Mouse (Mus musculus) lung, adult 2 months (tissue): ENCODE measurements around the gene Mitd1. TPM values are rescaled to one million over a fixed set of nuclear protein-coding genes. Genes with fewer than 3 reads are reported as not detected.
A peak's percentile ranks its signal among the peaks of the same experiment; 100 is the strongest.

Source experiments
- DNase-seq: peaks from one replicate; pipeline ENCODE4 v3.0.0; 2022
- H3K4me1 ChIP-seq: fragments of 200-500 bp; 2 replicates; pipeline ENCODE4 v1.6.1; 2011; ENCODE audit warnings: low read length; ENCODE audit not compliant: control insufficient read depth, insufficient read depth
- H3K4me3 ChIP-seq: fragments of 200-500 bp; replicated peaks from 2 replicates; pipeline ENCODE3; 2011; ENCODE audit warnings: low read depth, mild to moderate bottlenecking, control low read depth, low read length; ENCODE audit errors: extremely low read depth
- CTCF ChIP-seq: fragments of 200-500 bp; IDR thresholded peaks from 2 replicates; pipeline ENCODE4 v1.5.1; 2011; ENCODE audit warnings: mild to moderate bottlenecking, low read length, control low read depth; ENCODE audit not compliant: insufficient read depth
- POLR2A ChIP-seq: fragments of 200-500 bp; IDR thresholded peaks from 2 replicates; pipeline ENCODE4 v1.6.1; 2011; ENCODE audit warnings: low read depth, mild to moderate bottlenecking, control low read depth, low read length, borderline replicate concordance; ENCODE audit errors: extremely low read depth
- WGBS: fragments of 180-500 bp; shearing (Covaris S2); methylation state at CpG from one replicate; pipeline ENCODE4 v1.1.7; 2018; 5-methylcytosine and 5-hydroxymethylcytosine counted together
- polyA plus RNA-seq: library from polyadenylated mRNA; depleted of rRNA; stranded (reverse); fragments of >200 nt; gene quantifications from 2 replicates; pipeline ENCODE4 v1.2.3, GENCODE M21; 2012; rRNA removed

Mitd1 gene
- 4.0 and 7.2 TPM in 2 replicates for polyA plus RNA-seq

DNA sequence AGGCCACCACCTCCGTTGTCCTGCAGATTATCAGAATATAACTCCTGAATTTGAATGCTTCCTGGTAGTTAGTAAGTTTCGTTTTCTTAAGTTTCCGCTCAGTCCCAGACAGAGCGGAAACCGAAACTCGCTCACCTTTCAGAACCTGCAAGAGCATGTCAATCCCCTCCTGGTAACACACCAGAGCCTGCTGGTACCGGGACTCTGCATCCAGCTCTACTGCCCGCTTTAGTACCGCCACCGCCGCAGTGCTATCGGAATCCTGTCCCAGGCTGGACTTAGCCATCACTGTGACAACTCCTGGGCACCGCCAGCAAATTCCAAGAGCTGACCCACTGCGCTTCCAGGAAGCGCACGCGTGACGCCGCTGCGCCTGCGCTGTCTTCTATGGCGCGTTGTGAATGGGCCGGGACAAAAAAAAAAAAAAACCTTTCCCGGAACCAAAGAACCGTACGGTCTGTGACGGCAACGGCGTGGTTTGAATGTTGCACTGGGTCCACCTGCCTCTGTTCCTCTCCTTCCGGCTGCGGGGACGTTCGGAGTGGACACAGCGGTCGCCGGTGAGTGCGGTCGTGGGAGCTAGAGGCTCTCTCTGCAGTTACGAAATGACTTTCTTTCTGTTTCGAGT is at the start of gene Mitd1, which contains the start of gene Mrpl30:
Gene Mitd1 (minus strand): TSS at position 387 of the 628 bp plus-strand sequence.
Gene Mrpl30 (plus strand): TSS at position 453 of the 628 bp plus-strand sequence.
- under 1% methylated on average over 41 of the region's 41 CpGs for WGBS
- H3K4me1 ChIP-seq, result peaks cover 9% of the 10 kb centered on the region
- peak; percentile 88 for DNase-seq
- peak within 1 kb of the TSS; percentile 85 for H3K4me3 ChIP-seq
- TF ChIP-seq POLR2A (peak; percentile 89), CTCF (no peak)

DNA sequence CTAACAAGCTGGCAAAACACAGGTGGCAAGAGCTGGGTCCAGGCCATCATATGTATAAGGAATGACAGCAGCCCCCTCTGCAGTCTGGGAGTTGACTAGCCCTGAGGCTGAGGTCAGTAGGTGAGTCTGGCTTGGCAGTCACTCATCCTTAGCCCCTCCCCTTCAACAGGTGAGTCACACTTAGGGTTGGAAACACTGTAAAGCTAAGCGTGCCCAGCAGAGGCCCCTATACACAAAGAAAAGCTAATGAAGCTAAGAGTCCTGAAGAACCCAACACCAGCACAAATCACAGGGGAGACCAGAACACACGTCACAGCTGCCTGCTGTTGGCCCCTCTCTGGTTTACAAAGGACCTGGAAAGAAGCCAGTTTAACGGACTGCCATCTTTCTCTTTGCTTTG is 41.6 kb upstream of the Mitd1 start:
- WGBS, result 8% methylated on average over 3 of the region's 3 CpGs
- no peak overlapping the region for H3K4me3 ChIP-seq
- H3K4me1 ChIP-seq, result no peaks in the 10 kb centered on the region
- TF ChIP-seq CTCF (0 out of 2 replicates have a peak, but pooled peaks have one; percentile 9), POLR2A (no peak)
- DNase-seq, result peak; percentile 22

DNA sequence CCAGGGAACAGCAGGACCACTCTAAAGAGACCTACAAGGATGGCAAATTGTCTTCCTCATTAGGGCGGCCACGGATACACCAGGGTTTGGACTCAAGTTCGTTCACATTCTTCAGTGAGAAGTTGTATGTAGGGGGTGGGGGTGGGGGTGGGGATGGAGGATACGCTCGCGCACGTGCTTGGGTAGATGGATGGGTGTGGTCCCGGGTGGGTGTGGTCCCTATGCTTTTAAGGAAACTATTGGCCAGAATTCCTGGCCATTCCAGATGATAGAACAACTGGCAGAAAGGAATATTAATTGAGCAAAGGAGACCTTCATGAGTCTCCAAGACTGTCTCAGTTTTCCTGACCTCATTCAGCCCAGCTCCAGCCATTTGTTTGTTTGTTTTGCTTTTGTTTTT is 35.8 kb upstream of the Mitd1 start:
- WGBS, result 72% methylated on average over 8 of the region's 8 CpGs

DNA sequence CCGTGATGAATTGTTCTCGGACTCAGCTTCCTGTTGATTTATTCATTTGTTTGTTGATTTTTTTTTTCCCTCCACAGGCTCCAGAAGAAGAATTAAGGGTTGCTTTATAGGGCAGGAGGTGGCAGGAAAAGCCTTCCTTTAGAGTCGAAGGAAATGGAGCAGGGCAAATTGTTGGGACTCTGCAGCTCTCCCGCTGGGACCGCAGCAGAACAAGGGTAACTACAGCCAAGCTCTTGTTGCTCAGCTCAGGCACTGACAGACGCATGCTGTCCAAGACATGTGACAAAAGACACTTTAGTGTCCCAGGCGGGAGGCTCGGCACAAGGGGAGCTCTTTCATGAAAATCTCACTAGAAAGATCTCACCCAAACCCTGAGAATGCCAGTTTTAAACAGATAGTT is 32.3 kb upstream of the Mitd1 start:
- DNase-seq, result no peak
- TF ChIP-seq CTCF (no peak), POLR2A (no peak)
- Histone ChIP-seq H3K4me3 (no peak overlapping the region), H3K4me1 (no peaks in the 10 kb centered on the region)
- WGBS, result 47% methylated on average over 8 of the region's 8 CpGs

More for the DNA sequence above, 35.8 kb upstream of the Mitd1 start:
- no peak overlapping the region for H3K4me3 ChIP-seq
- TF ChIP-seq CTCF, result no peak
- TF ChIP-seq POLR2A, result no peak
- no peak for DNase-seq
- H3K4me1 ChIP-seq, result no peaks in the 10 kb centered on the region

DNA sequence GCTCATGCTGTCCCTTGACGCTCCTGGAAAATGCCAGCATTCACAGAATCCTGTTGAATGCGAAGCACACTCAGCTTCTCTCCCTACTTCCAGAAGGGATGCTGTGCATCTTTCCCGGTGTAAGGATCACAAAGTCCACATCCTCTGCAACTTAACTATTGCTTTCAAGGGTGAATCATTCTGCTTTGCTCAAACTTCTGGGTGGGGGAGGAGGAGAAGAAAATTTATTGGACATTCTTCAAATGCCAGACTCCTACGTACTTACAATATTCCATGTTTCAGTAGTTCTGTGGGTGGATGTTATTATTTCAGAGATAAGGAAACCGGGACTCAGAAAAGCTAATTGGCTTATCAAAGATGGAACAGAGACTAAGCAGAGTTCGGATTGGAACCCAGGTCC is 27.9 kb upstream of the Mitd1 start:
- no peak for TF ChIP-seq POLR2A
- TF ChIP-seq CTCF, result no peak
- Histone ChIP-seq H3K4me3 (no peak overlapping the region), H3K4me1 (no peaks in the 10 kb centered on the region)
- WGBS, result 58% methylated on average over 6 of the region's 6 CpGs
- no peak for DNase-seq

DNA sequence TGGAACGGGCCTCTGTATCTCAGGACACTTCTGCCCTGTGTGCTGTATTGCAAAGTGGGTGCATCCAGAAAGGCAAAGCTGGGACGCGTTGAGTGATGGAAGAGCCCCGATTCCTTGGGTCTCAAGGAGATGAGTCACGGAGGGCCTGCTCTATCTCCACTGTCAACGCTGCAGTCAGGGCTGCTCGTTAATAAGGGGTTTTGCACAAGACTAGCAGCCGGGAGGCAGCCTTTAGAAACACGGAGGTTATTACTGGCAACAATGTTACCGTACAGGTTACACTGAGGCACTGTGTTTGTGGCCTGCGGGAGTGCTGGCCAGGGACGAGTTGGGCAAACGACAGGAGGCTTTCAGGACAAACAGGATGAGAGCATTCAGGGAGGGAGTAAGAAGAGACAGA is 27.5 kb upstream of the Mitd1 start:
- Histone ChIP-seq H3K4me3 (no peak overlapping the region), H3K4me1 (no peaks in the 10 kb centered on the region)
- no peak for DNase-seq
- no peak for TF ChIP-seq CTCF
- no peak for TF ChIP-seq POLR2A
- 68% methylated on average over 13 of the region's 13 CpGs for WGBS

DNA sequence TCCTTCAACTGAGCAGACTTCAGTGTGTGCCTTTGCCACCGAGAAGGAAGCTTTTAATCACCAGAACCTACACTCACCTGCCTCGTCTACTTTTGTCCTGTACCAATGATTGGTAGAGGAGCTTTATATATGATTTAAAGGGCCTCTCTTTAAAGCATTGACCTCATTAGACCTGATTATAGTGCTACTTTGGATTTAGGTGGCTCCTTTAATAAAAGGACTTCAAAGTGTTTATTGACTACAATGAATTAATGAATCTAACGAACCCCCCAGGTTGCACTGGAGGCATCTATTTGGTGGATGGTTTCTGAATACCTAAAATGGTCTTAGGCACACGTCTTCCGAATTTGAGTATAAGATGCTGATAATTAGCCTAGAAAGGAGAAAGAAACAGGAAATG is 26.2 kb upstream of the Mitd1 start, which contains the start of gene Lyg2:
Gene Lyg2 (minus strand): TSS at position 101 of the 400 bp plus-strand sequence.
- H3K4me3 ChIP-seq, result no peak within 1 kb of the TSS
- 65% methylated on average over 5 of the region's 5 CpGs for WGBS
- TF ChIP-seq POLR2A, result no peak
- H3K4me1 ChIP-seq, result no peaks in the 10 kb centered on the region
- no peak for DNase-seq

DNA sequence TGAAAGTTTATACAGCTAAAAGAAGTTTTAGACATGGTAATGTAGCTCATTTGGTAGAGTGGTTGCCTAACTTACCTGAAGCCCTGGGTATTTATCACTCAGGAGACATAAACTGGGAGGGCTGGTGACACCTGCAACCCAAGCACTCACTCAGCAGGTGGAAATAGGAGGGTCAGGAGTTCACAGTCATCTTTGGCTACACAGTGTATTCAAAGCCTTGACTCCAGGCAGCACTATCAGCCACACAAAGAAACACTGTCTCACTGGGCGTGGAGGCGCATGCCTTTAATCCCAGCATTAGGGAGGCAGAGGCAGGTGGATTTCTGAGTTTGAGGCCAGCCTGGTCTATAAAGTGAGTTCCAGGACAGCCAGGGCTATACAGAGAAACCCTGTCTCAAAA is 22.5 kb upstream of the Mitd1 start:
- no peak overlapping the region for H3K4me3 ChIP-seq
- no peaks in the 10 kb centered on the region for H3K4me1 ChIP-seq
- DNase-seq, result no peak
- no peak for TF ChIP-seq POLR2A
- no peak for TF ChIP-seq CTCF
- WGBS, result 93% methylated on average over 2 of the region's 2 CpGs

DNA sequence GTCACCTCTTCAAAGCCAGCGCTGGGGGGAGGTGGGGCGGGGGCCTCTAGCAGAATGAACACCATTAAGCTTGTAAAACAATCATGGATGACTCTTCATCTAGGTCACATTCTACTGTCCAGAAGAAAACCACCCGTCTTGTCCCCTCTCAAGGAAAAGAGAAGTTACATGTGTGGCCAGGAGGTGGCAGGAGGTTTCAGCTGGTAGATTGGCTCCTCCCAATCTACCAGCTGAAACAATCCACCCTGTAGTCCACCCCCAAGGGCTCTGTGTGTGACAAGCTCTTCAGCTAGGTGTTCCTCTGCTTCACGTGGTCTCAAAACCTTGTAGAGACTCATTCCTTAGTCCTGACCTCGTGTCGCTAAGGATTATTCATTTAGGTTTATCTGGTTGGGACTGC is 13.0 kb upstream of the Mitd1 start:
- 30% methylated on average over 6 of the region's 6 CpGs for WGBS
- TF ChIP-seq CTCF (no peak), POLR2A (no peak)
- Histone ChIP-seq H3K4me1 (no peaks in the 10 kb centered on the region), H3K4me3 (no peak overlapping the region)
- no peak for DNase-seq

DNA sequence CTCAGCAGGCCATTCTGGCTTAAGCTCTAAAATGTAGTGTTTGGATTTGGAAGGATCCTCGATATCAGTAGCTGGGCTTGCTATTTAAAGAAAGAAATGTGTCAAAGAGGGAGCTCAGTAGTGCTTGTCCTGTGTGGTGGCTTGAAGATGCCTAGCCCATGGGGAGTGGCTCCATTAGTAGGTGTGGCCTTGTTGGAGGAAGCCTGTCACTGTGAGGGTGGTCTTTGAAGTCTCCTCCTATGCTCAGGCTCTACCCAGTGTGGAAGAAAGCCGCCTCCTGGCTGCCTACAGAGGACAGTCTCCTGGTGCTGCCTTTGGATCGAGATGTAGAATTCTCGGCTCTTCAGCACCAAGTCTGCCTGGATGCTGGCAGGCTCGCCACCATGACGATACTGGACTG is 10.1 kb upstream of the Mitd1 start:
- no peak for DNase-seq
- Histone ChIP-seq H3K4me3 (no peak overlapping the region), H3K4me1 (no peaks in the 10 kb centered on the region)
- WGBS, result 69% methylated on average over 6 of the region's 6 CpGs
- no peak for TF ChIP-seq POLR2A
- TF ChIP-seq CTCF, result no peak
